Mouse (Mus musculus) monocyte, adult 5-6 weeks (primary cell): ENCODE data around the gene Rdm1. TPM values are rescaled to one million over a fixed set of nuclear protein-coding genes. Genes with fewer than 3 reads are reported as not detected.
"Not testable (repeated sequence)": the region's sequence is repeated elsewhere in the genome, so short reads cannot be mapped to it uniquely, and the experiment has no call there.

Source experiments
- ATAC-seq: fragments of 153-309, 156-312 bp; replicated peaks from 2 replicates; pipeline ENCODE4 v1.8.0; 2017; ENCODE audit warnings: mild to moderate bottlenecking; ENCODE audit not compliant: low TSS enrichment, insufficient number of reproducible peaks, severe bottlenecking, poor library complexity, low FRiP score
- total RNA-seq: library from RNA; stranded (forward); fragments of 200-1000, 200-491, 200-594 nt; gene quantifications from 3 replicates; pipeline ENCODE4 v1.2.3, GENCODE M21; 2017

Gene Rdm1
- total RNA-seq, 1 experiment from 2014 or later, result 9.4 TPM

- ATAC-seq, result no peak
Observed at GRCm38 (mm10) chr11:101614116-101614515, 12.9 kb upstream of the Rdm1 start.

- no peak for ATAC-seq
Observed at GRCm38 (mm10) chr11:101615380-101615779, 11.6 kb upstream of the Rdm1 start.

- no peak for ATAC-seq
Observed at GRCm38 (mm10) chr11:101616104-101616503, 10.9 kb upstream of the Rdm1 start.

GRCm38 (mm10) chr11:101616948-101617767, 9.8 kb upstream of the Rdm1 start:
- no peak for ATAC-seq

GRCm38 (mm10) chr11:101617849-101618248, 9.1 kb upstream of the Rdm1 start:
- ATAC-seq, result no peak

- no peak for ATAC-seq
Observed at GRCm38 (mm10) chr11:101618596-101618995, 8.4 kb upstream of the Rdm1 start.

GRCm38 (mm10) chr11:101620022-101620655, 6.9 kb upstream of the Rdm1 start:
- not testable (repeated sequence) for ATAC-seq

GRCm38 (mm10) chr11:101626649-101626994, 373 bp upstream of the Rdm1 start:
- ATAC-seq, result peak; percentile 15; the same call in 1 of the 2 replicates

- ATAC-seq, result peak; percentile 78
Observed at GRCm38 (mm10) chr11:101627857-101628559, 1.0 kb downstream of the Rdm1 start.

- ATAC-seq, result not testable (repeated sequence)
Observed at GRCm38 (mm10) chr11:101628733-101629417, 1.9 kb downstream of the Rdm1 start.

- no peak for ATAC-seq
Observed at GRCm38 (mm10) chr11:101635660-101636059, 8.7 kb downstream of the Rdm1 start.

GRCm38 (mm10) chr11:101639761-101640160, 12.8 kb downstream of the Rdm1 start:
- no peak for ATAC-seq

- peak; percentile 62 for ATAC-seq
Observed at GRCm38 (mm10) chr11:101640857-101641709, 14.1 kb downstream of the Rdm1 start.

- peak; percentile 64 for ATAC-seq
Observed at GRCm38 (mm10) chr11:101641710-101642642, 15.0 kb downstream of the Rdm1 start.

GRCm38 (mm10) chr11:101642931-101643330, 15.9 kb downstream of the Rdm1 start:
- no peak for ATAC-seq

- ATAC-seq, result no peak
Observed at GRCm38 (mm10) chr11:101644591-101644990, 17.6 kb downstream of the Rdm1 start.

GRCm38 (mm10) chr11:101645043-101645410, 18.0 kb downstream of the Rdm1 start:
- not testable (repeated sequence) for ATAC-seq
